Mouse (Mus musculus) forebrain, embryonic 15.5 days (tissue): ENCODE measurements around the gene Nr0b1. TPM values are rescaled to one million over a fixed set of nuclear protein-coding genes. Genes with fewer than 3 reads are reported as not detected.

Experiments
- ATAC-seq: fragments of 200-750 bp; cut with Nextera tagmentation; replicated peaks from 2 replicates; pipeline ENCODE4 v1.8.0; 2017; ENCODE audit warnings: mild to moderate bottlenecking, moderate TSS enrichment, moderate library complexity
- H3K27ac ChIP-seq: fragments of 300-500 bp; sonication (generic); replicated peaks from 2 replicates; pipeline ENCODE4 v1.5.1; 2015; ENCODE audit warnings: mild to moderate bottlenecking, inconsistent platforms
- H3K27me3 ChIP-seq: fragments of 300-500 bp; sonication (generic); 2 replicates; pipeline ENCODE4 v1.6.1; 2015; ENCODE audit warnings: inconsistent platforms
- H3K36me3 ChIP-seq: fragments of 300-500 bp; sonication (generic); 2 replicates; pipeline ENCODE4 v1.6.1; 2015; ENCODE audit warnings: mild to moderate bottlenecking, inconsistent platforms
- H3K4me1 ChIP-seq: fragments of 300-500 bp; sonication (generic); 2 replicates; pipeline ENCODE4 v1.6.1; 2015; ENCODE audit warnings: inconsistent platforms
- H3K4me2 ChIP-seq: fragments of 300-500 bp; sonication (generic); replicated peaks from 2 replicates; pipeline ENCODE4 v1.6.1; 2015; ENCODE audit warnings: mild to moderate bottlenecking, inconsistent platforms
- H3K4me3 ChIP-seq: fragments of 300-500 bp; sonication (generic); 2 replicates; pipeline ENCODE4 v1.5.1; 2015; ENCODE audit warnings: mild to moderate bottlenecking, inconsistent platforms
- H3K9ac ChIP-seq: fragments of 300-500 bp; sonication (generic); replicated peaks from 2 replicates; pipeline ENCODE4 v1.6.1; 2015; ENCODE audit warnings: mild to moderate bottlenecking, inconsistent platforms
- H3K9me3 ChIP-seq: fragments of 300-500 bp; sonication (generic); 2 replicates; pipeline ENCODE4 v1.6.1; 2016; ENCODE audit warnings: inconsistent platforms
- WGBS: fragments of 180-500 bp; shearing (Covaris S2); methylation state at CpG from one replicate; pipeline ENCODE4 v1.1.7; 2015; ENCODE audit warnings: mixed read lengths; 5-methylcytosine and 5-hydroxymethylcytosine counted together
- polyA plus RNA-seq: library from polyadenylated mRNA; unstranded; fragments of >200 nt; fragmentation: Nextera tagmentation; extraction: Ambion mirVana; gene quantifications from 2 replicates; pipeline ENCODE4 v1.2.1, GENCODE M21; 2015

Nr0b1 gene
- 1.0 and 1.4 TPM in 2 replicates for polyA plus RNA-seq

GRCm38 (mm10) chrX:86191614-86192419, at the start of gene Nr0b1:
Gene Nr0b1, plus strand, starts transcription at chrX:86191764.
- WGBS = 23% methylated on average over 53 of the region's 53 CpGs
- H3K27me3 ChIP-seq = 0 out of 2 replicates have a peak, but pooled peaks cover 3% of the 10 kb centered on the region
- no peaks in the 10 kb centered on the region for H3K9me3 ChIP-seq
- ATAC-seq = peak; percentile 89
- peak within 1 kb of the TSS; percentile 44 for H3K4me3 ChIP-seq
- H3K4me1 ChIP-seq = no peaks in the 10 kb centered on the region
- H3K9ac ChIP-seq = peak within 1 kb of the TSS; percentile 37
- H3K4me2 ChIP-seq = peak within 1 kb of the TSS; percentile 85
- H3K27ac ChIP-seq = no peak within 1 kb of the TSS
- no peaks in the 10 kb centered on the region for H3K36me3 ChIP-seq

GRCm38 (mm10) chrX:86187250-86187649, 4.3 kb upstream of the Nr0b1 start:
- ATAC-seq = no peak
- H3K27me3 ChIP-seq = 0 out of 2 replicates have a peak, but pooled peaks cover 3% of the 10 kb centered on the region
- WGBS = 84% methylated on average over 2 of the region's 2 CpGs
- H3K4me3 ChIP-seq = no peak overlapping the region
- no peak overlapping the region for H3K4me2 ChIP-seq
- no peak overlapping the region for H3K27ac ChIP-seq
- H3K9me3 ChIP-seq = no peaks in the 10 kb centered on the region
- H3K9ac ChIP-seq = no peak overlapping the region
- no peaks in the 10 kb centered on the region for H3K36me3 ChIP-seq
- H3K4me1 ChIP-seq = no peaks in the 10 kb centered on the region

GRCm38 (mm10) chrX:86192420-86192994, 943 bp downstream of the Nr0b1 start:
- Histone ChIP-seq H3K9me3 (no peaks in the 10 kb centered on the region), H3K4me2 (peak overlapping the region; percentile 85), H3K36me3 (no peaks in the 10 kb centered on the region), H3K27ac (no peak overlapping the region), H3K4me1 (no peaks in the 10 kb centered on the region), H3K4me3 (peak overlapping the region; percentile 44), H3K27me3 (0 out of 2 replicates have a peak, but pooled peaks cover 3% of the 10 kb centered on the region), H3K9ac (peak overlapping the region; percentile 37)
- peak; percentile 35 for ATAC-seq
- 28% methylated on average over 25 of the region's 25 CpGs for WGBS

- no peak overlapping the region for H3K9ac ChIP-seq
- H3K4me3 ChIP-seq = no peak overlapping the region
- 0 out of 2 replicates have a peak, but pooled peaks cover 3% of the 10 kb centered on the region for H3K27me3 ChIP-seq
- H3K27ac ChIP-seq = no peak overlapping the region
- H3K36me3 ChIP-seq = no peaks in the 10 kb centered on the region
- H3K4me2 ChIP-seq = no peak overlapping the region
- no peaks in the 10 kb centered on the region for H3K9me3 ChIP-seq
- no peak for ATAC-seq
- no peaks in the 10 kb centered on the region for H3K4me1 ChIP-seq
- 16% methylated on average over 4 of the region's 4 CpGs for WGBS
These were observed 1.8 kb downstream of the Nr0b1 start for GRCm38 (mm10) chrX:86193386-86193785.

- Histone ChIP-seq H3K4me3 (no peak overlapping the region), H3K27ac (no peak overlapping the region), H3K27me3 (no peaks in the 10 kb centered on the region), H3K9me3 (no peaks in the 10 kb centered on the region), H3K36me3 (no peaks in the 10 kb centered on the region), H3K4me1 (no peaks in the 10 kb centered on the region), H3K9ac (no peak overlapping the region), H3K4me2 (no peak overlapping the region)
- 83% methylated on average over 1 of the region's 1 CpGs for WGBS
- ATAC-seq = no peak
These were observed 45.7 kb downstream of the Nr0b1 start for GRCm38 (mm10) chrX:86237246-86237645.

Other genes starting within 250 kb of the Nr0b1 start
- gene Samt3, start 147.6 kb upstream of the Nr0b1 start, polyA plus RNA-seq = not detected in 2 replicates
- not detected in 2 replicates for gene Mageb4, start 113.3 kb downstream of the Nr0b1 start, polyA plus RNA-seq